Mouse (Mus musculus) liver, embryonic 14.5 days (tissue): ENCODE data around the gene Smyd3.
A peak's percentile ranks its signal among the peaks of the same experiment; 100 is the strongest.

ENCODE experiments used
- CTCF ChIP-seq: IDR thresholded peaks from 2 replicates; pipeline ENCODE4 v1.5.1; 2016; ENCODE audit warnings: antibody characterized with exemption, low read depth, control low read depth
- EP300 ChIP-seq: IDR thresholded peaks from 2 replicates; pipeline ENCODE4 v1.6.1; 2016; ENCODE audit warnings: antibody characterized with exemption, low read depth

DNA sequence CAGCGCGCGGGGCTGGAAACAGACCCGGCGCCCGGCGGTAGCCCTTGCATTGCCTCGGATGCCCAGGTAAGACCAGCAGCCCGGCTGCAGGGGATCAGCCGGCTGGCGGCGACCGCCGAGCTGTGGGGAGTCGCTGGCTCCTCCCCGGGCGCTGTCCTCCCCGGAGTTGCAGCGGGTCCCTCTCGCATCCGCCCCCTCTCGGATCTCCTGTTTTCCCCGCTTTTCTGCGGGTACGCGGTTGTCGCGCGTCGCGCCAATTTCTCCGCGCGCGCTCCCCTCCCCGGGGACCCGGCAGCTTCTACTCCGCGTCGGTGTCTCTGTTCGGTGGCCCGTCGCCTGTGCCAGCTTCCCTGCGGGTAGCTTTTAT is 28.7 kb upstream of the Smyd3 start:
- peak; percentile 29; the same call in 1 of the 2 replicates for TF ChIP-seq CTCF
- no peak; the same call in 1 of the 2 replicates for TF ChIP-seq EP300
